Mouse (Mus musculus) ovary, postnatal 36 days (tissue): Measurements from ENCODE around the gene Wdr25.

Experiments
- DNase-seq: peaks from one replicate; pipeline ENCODE4 v3.0.0; 2022; ENCODE audit warnings: low spot score, mixed read lengths

Gene Wdr25

DNA sequence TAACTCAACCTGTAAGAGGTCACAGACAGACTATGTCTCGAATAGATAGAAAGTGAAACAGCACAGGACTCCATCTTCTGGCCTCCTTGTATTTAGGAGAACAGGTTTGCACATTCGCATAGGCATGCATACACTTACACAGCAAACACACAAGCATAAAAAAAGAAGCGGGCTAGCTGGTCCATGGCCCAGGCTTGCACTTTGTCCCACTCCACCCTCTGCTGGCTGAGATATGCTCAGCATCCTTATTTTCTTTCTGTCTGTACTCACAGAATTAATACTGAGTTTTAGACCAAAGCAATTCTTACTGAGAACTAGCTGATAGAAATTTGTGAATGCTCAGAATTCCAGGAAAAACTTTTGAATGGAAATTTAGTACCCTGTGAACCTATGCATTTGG lies 2.6 kb downstream of the Wdr25 start:
- no peak for DNase-seq

GRCm38 (mm10) chr12:108901346-108901745 lies 7.9 kb downstream of the Wdr25 start:
- DNase-seq = no peak

DNA sequence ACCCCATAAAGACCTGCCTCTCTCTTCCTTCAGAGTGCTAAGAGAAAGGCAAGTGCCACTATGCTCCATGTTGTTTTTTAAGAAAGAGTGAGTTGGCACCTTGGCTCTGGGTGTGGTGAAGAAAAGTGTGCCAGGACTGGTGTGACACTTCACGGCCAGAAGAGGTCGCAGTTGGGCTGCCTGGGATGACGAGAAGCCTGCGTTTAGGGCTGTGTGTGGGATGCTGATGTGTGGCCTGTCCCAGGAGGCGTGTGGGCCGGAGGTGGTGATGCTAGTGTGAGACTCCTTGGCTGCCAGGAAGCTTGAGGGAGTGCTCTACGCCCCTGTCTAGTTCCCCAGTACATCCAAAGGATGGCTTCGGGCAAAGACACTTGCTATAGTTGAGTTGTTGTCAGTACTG lies 9.5 kb downstream of the Wdr25 start:
- peak; percentile 44 for DNase-seq

GRCm38 (mm10) chr12:108903600-108904275 lies 10.3 kb downstream of the Wdr25 start:
- DNase-seq = no peak

DNA sequence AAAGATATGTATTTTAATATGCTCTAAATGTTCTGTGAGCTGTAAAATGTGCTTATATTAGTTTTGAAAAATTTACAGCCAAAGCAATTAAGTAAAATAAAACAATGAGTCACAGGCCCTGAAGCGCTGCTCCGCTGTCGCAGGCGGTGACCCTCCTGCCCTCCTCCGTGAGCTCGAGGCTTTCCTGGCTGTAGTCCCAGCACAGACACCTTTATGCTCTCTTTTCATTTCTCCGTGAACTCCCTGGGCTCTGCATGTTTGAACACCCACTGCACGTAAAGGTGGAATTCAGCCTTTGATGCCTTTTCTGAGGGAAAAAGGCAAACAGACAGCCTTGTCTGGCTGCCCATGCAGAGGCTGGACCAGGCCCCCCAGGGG lies 10.8 kb downstream of the Wdr25 start:
- no peak for DNase-seq

- DNase-seq = no peak
Measured at GRCm38 (mm10) chr12:108905620-108906302, 12.3 kb downstream of the Wdr25 start.

- DNase-seq = no peak
Measured at GRCm38 (mm10) chr12:108906398-108906797, 13.0 kb downstream of the Wdr25 start.

GRCm38 (mm10) chr12:108909846-108910433 lies 16.5 kb downstream of the Wdr25 start:
- DNase-seq = no peak

GRCm38 (mm10) chr12:108912442-108912841 lies 19.0 kb downstream of the Wdr25 start:
- DNase-seq = no peak

DNA sequence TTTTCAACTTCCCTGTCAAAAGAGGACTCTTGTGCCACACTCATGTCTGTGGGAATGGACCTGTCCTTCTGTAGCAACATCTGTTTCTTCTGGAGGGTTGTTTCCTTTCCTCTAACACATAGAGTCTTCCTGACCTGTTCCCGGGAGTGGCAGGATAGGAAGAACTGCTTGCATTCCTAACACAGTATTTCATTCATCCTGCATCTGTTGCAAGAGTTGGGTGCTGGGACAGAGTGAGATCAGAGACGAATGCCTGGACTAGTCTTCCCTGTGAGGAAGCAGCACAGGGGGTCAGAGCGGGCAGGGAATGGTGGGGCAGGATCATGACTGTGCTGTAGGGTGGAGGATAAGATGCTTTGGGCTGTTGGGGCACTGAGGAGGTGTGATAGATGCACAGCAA lies 20.8 kb downstream of the Wdr25 start:
- no peak for DNase-seq

GRCm38 (mm10) chr12:108914709-108915340 lies 21.4 kb downstream of the Wdr25 start:
- no peak for DNase-seq

- no peak for DNase-seq
Measured at GRCm38 (mm10) chr12:108915893-108916292, 22.5 kb downstream of the Wdr25 start.

DNA sequence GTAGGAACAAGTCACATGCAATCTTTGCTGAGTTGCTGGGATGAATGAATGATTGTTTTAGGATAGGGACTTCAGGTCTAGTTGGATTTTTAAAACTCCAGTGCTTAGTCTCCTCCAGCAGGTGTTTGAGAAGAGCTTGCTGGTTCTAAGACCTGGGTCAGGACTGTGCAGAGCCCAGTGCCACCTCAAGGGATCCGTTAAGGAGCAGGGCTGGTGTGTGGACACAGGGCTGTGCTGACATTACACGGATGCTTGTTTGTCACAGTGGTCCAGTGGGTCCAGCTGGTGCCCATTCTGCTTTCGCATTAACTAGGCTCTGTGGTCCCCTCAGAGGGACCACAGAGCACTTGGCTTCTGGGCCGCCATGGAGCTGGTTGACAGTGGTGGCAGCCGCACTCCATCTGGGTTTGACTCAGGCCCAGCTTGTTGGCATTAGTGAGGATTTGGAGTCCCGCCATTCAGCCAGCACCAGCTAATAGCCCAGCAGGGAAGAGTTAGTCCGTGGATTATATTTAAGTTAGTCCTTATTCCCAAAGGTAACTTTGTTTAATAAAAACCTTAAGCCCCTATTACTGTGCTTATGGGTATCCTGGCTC lies 23.1 kb downstream of the Wdr25 start:
- DNase-seq = no peak

DNA sequence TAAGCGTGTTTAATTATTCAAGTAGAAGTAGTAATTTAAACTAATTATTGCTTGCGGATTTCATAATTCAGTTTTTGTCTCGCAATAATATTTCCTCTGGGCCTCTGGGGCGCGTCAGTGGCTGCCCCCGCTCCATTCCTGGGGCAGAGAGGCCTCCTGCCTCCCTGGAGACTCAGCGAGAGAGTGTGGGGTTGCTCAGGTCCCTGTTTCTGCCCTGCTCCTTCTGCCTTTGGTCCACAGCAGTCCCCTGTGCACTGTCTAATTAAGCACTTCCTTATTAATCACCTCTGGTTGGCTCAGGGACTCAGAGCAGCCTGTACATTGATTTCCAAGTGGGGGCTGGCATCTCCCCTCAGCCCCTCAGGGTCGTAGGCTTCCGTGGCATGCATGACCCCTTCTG lies 24.1 kb downstream of the Wdr25 start:
- no peak for DNase-seq

- no peak for DNase-seq
Measured at GRCm38 (mm10) chr12:108918753-108919152, 25.3 kb downstream of the Wdr25 start.

DNA sequence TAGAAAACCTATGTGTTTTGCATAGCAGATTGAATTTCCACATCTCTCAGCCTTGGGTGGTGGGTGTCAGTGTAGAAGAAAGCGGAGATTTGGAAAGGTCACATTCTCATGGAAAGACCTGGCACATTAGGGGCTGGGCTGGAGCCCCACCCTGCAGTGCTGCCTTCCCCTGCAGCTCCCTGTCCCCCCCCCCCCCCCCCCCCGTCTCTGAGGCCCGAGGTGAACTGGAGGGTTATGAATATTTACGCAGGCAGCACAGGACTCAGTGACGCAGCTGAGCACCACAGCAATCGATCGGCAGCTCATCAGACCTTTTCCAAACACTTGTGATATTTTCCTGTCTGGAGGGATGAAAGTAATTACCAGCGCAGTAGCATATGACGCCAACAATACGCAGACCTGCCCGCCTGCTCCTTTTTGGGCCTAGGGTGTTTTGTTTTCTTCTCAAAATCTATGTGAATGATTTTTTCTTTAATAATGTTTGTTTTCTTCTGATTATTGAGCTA lies 33.2 kb downstream of the Wdr25 start:
- no peak for DNase-seq

- no peak for DNase-seq
Measured at GRCm38 (mm10) chr12:108928249-108928648, 34.8 kb downstream of the Wdr25 start.

DNA sequence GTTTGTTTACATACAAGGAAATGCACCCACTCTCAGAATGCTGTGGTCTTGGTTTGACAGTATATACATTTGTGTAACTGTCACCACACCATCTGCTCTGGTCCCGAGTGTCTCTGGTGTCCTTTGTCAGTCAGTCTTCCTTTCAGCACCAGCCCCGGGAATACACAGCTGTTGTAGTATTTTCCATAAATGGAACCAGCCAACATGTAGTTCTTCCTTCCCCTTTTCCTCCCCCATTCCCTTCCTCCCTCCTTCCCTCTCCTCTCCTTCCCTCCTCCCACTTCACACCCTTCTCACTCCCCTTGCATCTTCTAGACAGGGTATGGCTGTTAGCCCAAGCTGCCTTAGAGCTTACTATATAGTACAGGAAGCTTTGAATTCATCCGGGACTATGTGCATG lies 36.0 kb downstream of the Wdr25 start:
- DNase-seq = no peak

DNA sequence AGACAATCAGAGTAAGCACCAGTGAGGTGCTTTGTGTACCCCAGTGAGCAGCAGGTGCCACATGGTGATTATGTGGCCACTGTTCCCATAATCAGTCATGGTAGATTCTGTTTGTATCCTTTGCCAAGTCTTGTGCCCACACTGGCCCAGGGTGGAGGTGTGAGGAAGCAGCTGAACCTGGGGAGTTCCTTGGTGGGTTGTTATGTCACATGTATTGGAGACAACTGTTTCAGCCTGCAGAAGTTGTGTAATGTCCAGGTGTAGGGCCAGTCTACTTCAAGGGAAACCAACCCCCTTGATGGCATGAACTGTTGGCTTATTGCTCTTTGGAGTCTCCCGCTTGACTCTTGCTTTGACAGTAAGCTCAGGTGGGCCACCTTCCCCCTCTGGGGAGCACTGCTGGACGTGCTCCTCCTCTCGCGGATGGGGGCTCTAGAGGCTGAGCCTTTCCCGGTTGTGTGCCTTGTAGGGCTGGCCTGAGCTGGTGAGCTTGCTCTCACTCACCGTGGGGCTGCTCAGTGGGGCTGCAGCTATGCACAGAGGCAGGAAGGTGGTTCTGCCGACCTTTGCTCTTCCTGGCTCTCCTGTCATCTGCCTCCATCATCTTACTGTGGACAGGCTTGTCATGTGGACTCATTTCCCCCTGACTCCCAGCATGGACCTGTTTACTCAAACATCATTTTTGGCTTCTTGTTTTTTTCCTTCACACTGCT lies 38.1 kb downstream of the Wdr25 start:
- DNase-seq = no peak

- DNase-seq = no peak
Measured at GRCm38 (mm10) chr12:108932113-108932512, 38.7 kb downstream of the Wdr25 start.

DNA sequence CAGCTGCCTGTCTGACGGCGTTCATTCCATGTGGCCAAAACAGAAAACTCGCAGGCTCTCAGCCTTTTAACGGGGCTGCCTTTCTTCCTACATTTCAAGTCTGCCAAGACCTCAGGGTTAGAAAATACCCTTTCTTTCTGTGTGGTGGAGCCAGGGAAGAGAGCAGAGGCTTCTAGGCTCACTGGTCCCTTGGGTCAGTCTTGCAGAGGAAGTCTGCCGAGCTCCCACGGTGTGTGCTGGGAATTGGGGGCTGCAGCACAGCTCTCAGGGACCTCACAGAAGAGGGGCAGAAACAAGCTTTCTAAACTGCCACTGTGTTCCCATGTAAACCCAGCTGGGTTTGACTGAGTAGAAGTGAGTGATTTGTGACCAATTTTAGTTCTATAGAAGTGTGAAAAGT lies 40.8 kb downstream of the Wdr25 start:
- DNase-seq = no peak

DNA sequence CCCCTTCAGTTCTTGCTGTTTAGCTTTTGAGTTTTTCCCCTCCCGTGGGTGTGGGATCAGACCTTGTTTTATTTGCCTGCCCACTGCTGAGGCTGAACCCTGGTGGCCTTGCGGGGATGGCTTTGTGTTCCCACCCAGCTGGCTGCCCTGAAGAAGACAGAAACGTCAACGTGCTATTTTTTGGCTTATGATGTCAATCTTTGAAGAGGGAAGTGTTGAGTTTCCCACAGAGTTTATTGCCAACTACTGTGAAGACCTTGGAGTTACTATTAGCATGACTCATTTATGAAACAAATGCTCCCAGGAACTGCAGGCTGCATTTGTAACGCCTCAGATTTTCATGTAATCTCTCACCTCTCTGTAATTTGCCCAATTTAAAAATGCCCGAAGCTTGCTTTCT lies 43.4 kb downstream of the Wdr25 start:
- no peak for DNase-seq
